Mouse (Mus musculus): ENCODE results near the gene Gm10318. TPM values are rescaled to one million over a fixed set of nuclear protein-coding genes. Genes with fewer than 3 reads are reported as not detected.
A peak's percentile ranks its signal among the peaks of the same experiment; 100 is the strongest.

The Gm10318 gene
- polyA plus RNA-seq, 1 experiment from 2014 or later, result not detected

- Histone ChIP-seq H3K27me3 (replicated peaks; ENCODE audit: low read depth, poor library complexity, severe bottlenecking) (peaks cover 25% of the 10 kb centered on the region), H3K27ac (replicated peaks) (no peak overlapping the region), H3K4me1 (peaks cover 23% of the 10 kb centered on the region), H3K36me3 (replicated peaks) (no peaks in the 10 kb centered on the region), H3K9me3 (no peaks in the 10 kb centered on the region), H3K4me3 (peak overlapping the region; percentile 77)
- WGBS, result 85% methylated on average over 27 of the region's 27 CpGs
- DNase-seq (ENCODE audit: low spot score), result no peak
Measured at GRCm38 (mm10) chr10:77900903-77901818, 48.5 kb downstream of the Gm10318 start.

- Histone ChIP-seq H3K36me3 (replicated peaks) (no peaks in the 10 kb centered on the region), H3K27ac (replicated peaks) (peak overlapping the region; percentile 81), H3K4me3 (peak overlapping the region; percentile 77), H3K4me1 (peaks cover 23% of the 10 kb centered on the region), H3K27me3 (replicated peaks; ENCODE audit: low read depth, poor library complexity, severe bottlenecking) (peaks cover 25% of the 10 kb centered on the region), H3K9me3 (no peaks in the 10 kb centered on the region)
- WGBS, result 3% methylated on average over 14 of the region's 14 CpGs
- DNase-seq (ENCODE audit: low spot score), result no peak
Measured at GRCm38 (mm10) chr10:77901871-77902210, 49.2 kb downstream of the Gm10318 start.

GRCm38 (mm10) chr10:77902211-77902893 is 49.7 kb downstream of the Gm10318 start, which contains the start of gene Lrrc3:
Gene Lrrc3 (minus strand): TSS chr10:77902536.
- no peaks in the 10 kb centered on the region for H3K36me3 ChIP-seq (replicated peaks)
- peak; percentile 88 for DNase-seq (ENCODE audit: low spot score)
- H3K27me3 ChIP-seq (replicated peaks; ENCODE audit: low read depth, poor library complexity, severe bottlenecking), result peaks cover 25% of the 10 kb centered on the region
- H3K9me3 ChIP-seq, result no peaks in the 10 kb centered on the region
- peak within 1 kb of the TSS; percentile 81 for H3K27ac ChIP-seq (replicated peaks)
- H3K4me3 ChIP-seq, result peak within 1 kb of the TSS; percentile 77
- H3K4me1 ChIP-seq, result peaks cover 23% of the 10 kb centered on the region
- under 1% methylated on average over 46 of the region's 46 CpGs for WGBS

GRCm38 (mm10) chr10:77902894-77903715 is 50.4 kb downstream of the Gm10318 start:
- Histone ChIP-seq H3K4me1 (peaks cover 23% of the 10 kb centered on the region), H3K4me3 (peak overlapping the region; percentile 77), H3K9me3 (no peaks in the 10 kb centered on the region), H3K27me3 (replicated peaks; ENCODE audit: low read depth, poor library complexity, severe bottlenecking) (peaks cover 25% of the 10 kb centered on the region), H3K27ac (replicated peaks) (peak overlapping the region; percentile 81; the same call in 1 of the 2 replicates), H3K36me3 (replicated peaks) (no peaks in the 10 kb centered on the region)
- DNase-seq (ENCODE audit: low spot score), result peak; percentile 87
- WGBS, result 7% methylated on average over 35 of the region's 35 CpGs

Other genes with a start within 250 kb of the Gm10318 start
- 419 and 445 TPM in 2 replicates for gene Sumo3, start 246.8 kb upstream of the Gm10318 start, polyA plus RNA-seq (2016; fragmentation: Nextera tagmentation; extraction: Ambion mirVana)
- 1.9 and 8.0 TPM in 2 replicates for gene Gm49325, start 246.7 kb upstream of the Gm10318 start, polyA plus RNA-seq (2016; fragmentation: Nextera tagmentation; extraction: Ambion mirVana)
- gene Ube2g2, start 230.6 kb upstream of the Gm10318 start, polyA plus RNA-seq (2016; fragmentation: Nextera tagmentation; extraction: Ambion mirVana), result 98.9 and 101 TPM in 2 replicates
- gene Tspear, start 166.3 kb upstream of the Gm10318 start, polyA plus RNA-seq (2016; fragmentation: Nextera tagmentation; extraction: Ambion mirVana), result 0.97 and 1.2 TPM in 2 replicates
- gene Gm19402, start 162.1 kb upstream of the Gm10318 start, polyA plus RNA-seq (2016; fragmentation: Nextera tagmentation; extraction: Ambion mirVana), result not detected in 2 replicates
- gene Gm9508, start 155.6 kb upstream of the Gm10318 start, polyA plus RNA-seq (2016; fragmentation: Nextera tagmentation; extraction: Ambion mirVana), result not detected in 2 replicates
- not detected in 2 replicates for gene Gm10272, start 146.2 kb upstream of the Gm10318 start, polyA plus RNA-seq (2016; fragmentation: Nextera tagmentation; extraction: Ambion mirVana)
- not detected in 2 replicates for gene Gm10024, start 141.4 kb upstream of the Gm10318 start, polyA plus RNA-seq (2016; fragmentation: Nextera tagmentation; extraction: Ambion mirVana)
- not detected in 2 replicates for gene Gm10142, start 137.1 kb upstream of the Gm10318 start, polyA plus RNA-seq (2016; fragmentation: Nextera tagmentation; extraction: Ambion mirVana)
- gene Krtap12-1, start 132.3 kb upstream of the Gm10318 start, polyA plus RNA-seq (2016; fragmentation: Nextera tagmentation; extraction: Ambion mirVana), result not detected in 2 replicates
- gene Gm10100, start 126.4 kb upstream of the Gm10318 start, polyA plus RNA-seq (2016; fragmentation: Nextera tagmentation; extraction: Ambion mirVana), result not detected in 2 replicates
- not detected in 2 replicates for gene Gm18596, start 110.2 kb upstream of the Gm10318 start, polyA plus RNA-seq (2016; fragmentation: Nextera tagmentation; extraction: Ambion mirVana)
- not detected in 2 replicates for gene Gm9736, start 101.5 kb upstream of the Gm10318 start, polyA plus RNA-seq (2016; fragmentation: Nextera tagmentation; extraction: Ambion mirVana)
- not detected in 2 replicates for gene Gm3233, start 93.2 kb upstream of the Gm10318 start, polyA plus RNA-seq (2016; fragmentation: Nextera tagmentation; extraction: Ambion mirVana)
- gene Gm3238, start 81.5 kb upstream of the Gm10318 start, polyA plus RNA-seq (2016; fragmentation: Nextera tagmentation; extraction: Ambion mirVana), result not detected in 2 replicates
- not detected in 2 replicates for gene Gm7138, start 75.9 kb upstream of the Gm10318 start, polyA plus RNA-seq (2016; fragmentation: Nextera tagmentation; extraction: Ambion mirVana)
- not detected in 2 replicates for gene Gm3250, start 70.3 kb upstream of the Gm10318 start, polyA plus RNA-seq (2016; fragmentation: Nextera tagmentation; extraction: Ambion mirVana)
- gene Gm7137, start 64.7 kb upstream of the Gm10318 start, polyA plus RNA-seq (2016; fragmentation: Nextera tagmentation; extraction: Ambion mirVana), result not detected in 2 replicates
- gene Gm9639, start 57.8 kb upstream of the Gm10318 start, polyA plus RNA-seq (2016; fragmentation: Nextera tagmentation; extraction: Ambion mirVana), result not detected in 2 replicates
- not detected in 2 replicates for gene Gm19668, start 53.7 kb upstream of the Gm10318 start, polyA plus RNA-seq (2016; fragmentation: Nextera tagmentation; extraction: Ambion mirVana)
- not detected in 2 replicates for gene Gm9507, start 41.0 kb upstream of the Gm10318 start, polyA plus RNA-seq (2016; fragmentation: Nextera tagmentation; extraction: Ambion mirVana)
- not detected in 2 replicates for gene Gm2696, start 38.2 kb upstream of the Gm10318 start, polyA plus RNA-seq (2016; fragmentation: Nextera tagmentation; extraction: Ambion mirVana)
- gene Krtap10-4, start 25.8 kb upstream of the Gm10318 start, polyA plus RNA-seq (2016; fragmentation: Nextera tagmentation; extraction: Ambion mirVana), result not detected in 2 replicates
- not detected in 2 replicates for gene Krtap10-10, start 16.9 kb upstream of the Gm10318 start, polyA plus RNA-seq (2016; fragmentation: Nextera tagmentation; extraction: Ambion mirVana)
- not detected in 2 replicates for gene Gm36176, start 6.1 kb upstream of the Gm10318 start, polyA plus RNA-seq (2016; fragmentation: Nextera tagmentation; extraction: Ambion mirVana)
- gene Gm3285, start 9.1 kb downstream of the Gm10318 start, polyA plus RNA-seq (2016; fragmentation: Nextera tagmentation; extraction: Ambion mirVana), result not detected in 2 replicates
- 2.2 and 2.3 TPM in 2 replicates for gene Lrrc3, start 49.7 kb downstream of the Gm10318 start, polyA plus RNA-seq (2016; fragmentation: Nextera tagmentation; extraction: Ambion mirVana)
- gene Trpm2, start 117.7 kb downstream of the Gm10318 start, polyA plus RNA-seq (2016; fragmentation: Nextera tagmentation; extraction: Ambion mirVana), result 0.54 and 0.85 TPM in 2 replicates
- gene 1810043G02Rik, start 125.7 kb downstream of the Gm10318 start, polyA plus RNA-seq (2016; fragmentation: Nextera tagmentation; extraction: Ambion mirVana), result 31.0 and 33.7 TPM in 2 replicates
- 234 and 275 TPM in 2 replicates for gene Pfkl, start 157.2 kb downstream of the Gm10318 start, polyA plus RNA-seq (2016; fragmentation: Nextera tagmentation; extraction: Ambion mirVana)
- gene Dnmt3l, start 189.1 kb downstream of the Gm10318 start, polyA plus RNA-seq (2016; fragmentation: Nextera tagmentation; extraction: Ambion mirVana), result 0.34 TPM in 1 of 2 replicates, not detected in the other
- gene Aire, start 190.8 kb downstream of the Gm10318 start, polyA plus RNA-seq (2016; fragmentation: Nextera tagmentation; extraction: Ambion mirVana), result 0.24 and 0.25 TPM in 2 replicates
- gene Icosl, start 216.4 kb downstream of the Gm10318 start, polyA plus RNA-seq (2016; fragmentation: Nextera tagmentation; extraction: Ambion mirVana), result 2.5 and 2.8 TPM in 2 replicates